Comparison of ENCODE assay signal across 8 mouse cellular contexts in the genomic region with DNA sequence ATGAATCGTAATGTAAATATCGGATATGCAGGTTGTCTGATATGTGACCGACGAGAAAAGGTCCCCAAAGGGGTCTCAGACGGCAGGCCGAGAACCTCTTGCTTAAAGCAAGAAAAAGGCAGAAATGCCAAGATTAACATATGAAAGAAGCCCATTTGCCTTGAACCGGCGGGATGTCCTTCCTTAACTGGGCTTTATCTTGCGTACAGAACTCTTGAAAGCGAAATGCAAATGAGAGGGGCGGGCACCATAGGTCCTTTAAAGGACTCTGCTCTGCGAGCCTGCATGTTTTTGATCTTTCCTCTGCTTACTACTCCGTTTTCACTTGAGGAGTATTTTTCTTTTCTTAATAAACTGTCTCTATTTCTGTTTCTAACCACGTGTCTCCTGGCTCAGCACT. TPM values are rescaled to one million over a fixed set of nuclear protein-coding genes. Genes with fewer than 3 reads are reported as not detected.
A peak's percentile ranks its signal among the peaks of the same experiment; 100 is the strongest.
DNase-seq lines count a peak whose midpoint lies in the region; ATAC-seq and TF ChIP-seq lines count a peak whose summit lies in the region.

No protein-coding gene starts in this region.

- no peak for TF ChIP-seq CTCF in lung, adult 2 months (IDR thresholded peaks at IDR 0.05; ENCODE audit: insufficient read depth, low read length)

- H3K4me3 ChIP-seq in lung, embryonic 16.5 days (ENCODE audit: low read length), result peak overlapping the region; percentile 39
- no peak overlapping the region for H3K4me3 ChIP-seq in lung, adult 2 months (replicated peaks; ENCODE audit: extremely low read depth, low read depth, low read length)
- peak overlapping the region; percentile 43 for H3K4me3 ChIP-seq in forebrain, embryonic 10.5 days
- 0 out of 2 replicates have a peak overlapping the region, but pooled peaks have one; percentile 14 for H3K4me3 ChIP-seq in limb, embryonic 14.5 days (replicated peaks; ENCODE audit: low read length)
- H3K4me3 ChIP-seq in stomach, embryonic 14.5 days (ENCODE audit: low read depth, low read length), result peak overlapping the region; percentile 20; the same call in 1 of the 2 replicates

- no peaks in the 10 kb centered on the region for H3K27me3 ChIP-seq in lung, embryonic 16.5 days (ENCODE audit: control insufficient read depth, insufficient read depth, low read depth, low read length)
- H3K27me3 ChIP-seq in forebrain, embryonic 10.5 days (ENCODE audit: poor library complexity, severe bottlenecking), result peaks cover 18% of the 10 kb centered on the region
- no peaks in the 10 kb centered on the region for H3K27me3 ChIP-seq in limb, embryonic 14.5 days (ENCODE audit: control insufficient read depth, insufficient read depth, low read length)
- no peaks in the 10 kb centered on the region for H3K27me3 ChIP-seq in stomach, embryonic 14.5 days (ENCODE audit: control insufficient read depth, insufficient read depth, low read length)

- no peak for ATAC-seq in lung, embryonic 16.5 days (ENCODE audit: low read depth)
- ATAC-seq in limb, embryonic 14.5 days (ENCODE audit: low FRiP score, low read depth), result no peak
- ATAC-seq in stomach, embryonic 14.5 days (ENCODE audit: insufficient number of reproducible peaks, insufficient read depth, low FRiP score, low read depth), result no peak

- TF ChIP-seq POLR2A in lung, adult 2 months (IDR thresholded peaks at IDR 0.05; ENCODE audit: borderline replicate concordance, extremely low read depth, low read depth, low read length), result no peak
- TF ChIP-seq POLR2A in limb, embryonic 14.5 days (IDR thresholded peaks at IDR 0.05; ENCODE audit: borderline replicate concordance, extremely low read depth, insufficient read depth, insufficient read length), result no peak

- H3K4me2 ChIP-seq in lung, embryonic 16.5 days (ENCODE audit: low read depth, low read length), result peak overlapping the region; percentile 53
- H3K4me2 ChIP-seq in limb, embryonic 14.5 days (replicated peaks; ENCODE audit: low read depth, low read length, severe bottlenecking), result peak overlapping the region; percentile 29
- H3K4me2 ChIP-seq in stomach, embryonic 14.5 days (replicated peaks; ENCODE audit: low read depth, low read length), result peak overlapping the region; percentile 28

- WGBS in lung, embryonic 16.5 days, result 13% methylated on average over 14 of the region's 14 CpGs
- 22% methylated on average over 14 of the region's 14 CpGs for WGBS in lung, adult 2 months
- 4% methylated on average over 14 of the region's 14 CpGs for WGBS in forebrain, embryonic 10.5 days
- 9% methylated on average over 14 of the region's 14 CpGs for WGBS in limb, embryonic 14.5 days
- 15% methylated on average over 14 of the region's 14 CpGs for WGBS in stomach, embryonic 14.5 days

- no peak for DNase-seq in lung, adult 2 months
- DNase-seq in forebrain, embryonic 10.5 days (ENCODE audit: extremely low spot score, low spot score), result no peak
- DNase-seq in limb, embryonic 14.5 days (ENCODE audit: low spot score), result no peak
- no peak for DNase-seq in right cerebral cortex, adult 18-20 months
- no peak for DNase-seq in thymus, postnatal 25 days
- DNase-seq in urinary bladder, postnatal 36 days (ENCODE audit: low spot score in 2 of 2), result no peak

- H3K9ac ChIP-seq in lung, embryonic 16.5 days (ENCODE audit: low read length), result peak overlapping the region; percentile 52; the same call in 1 of the 2 replicates
- H3K9ac ChIP-seq in limb, embryonic 14.5 days (ENCODE audit: low read depth, low read length, severe bottlenecking), result no peak overlapping the region
- H3K9ac ChIP-seq in stomach, embryonic 14.5 days (replicated peaks; ENCODE audit: low read depth, low read length), result no peak overlapping the region

- no peaks in the 10 kb centered on the region for H3K36me3 ChIP-seq in lung, embryonic 16.5 days (ENCODE audit: control insufficient read depth, insufficient read depth, low read length)
- H3K36me3 ChIP-seq in forebrain, embryonic 10.5 days (replicated peaks), result no peaks in the 10 kb centered on the region
- H3K36me3 ChIP-seq in limb, embryonic 14.5 days (ENCODE audit: control insufficient read depth, insufficient read depth, low read length), result no peaks in the 10 kb centered on the region
- no peaks in the 10 kb centered on the region for H3K36me3 ChIP-seq in stomach, embryonic 14.5 days (ENCODE audit: control insufficient read depth, insufficient read depth, low read length)

- no peak overlapping the region for H3K27ac ChIP-seq in lung, embryonic 16.5 days (ENCODE audit: low read length)
- peak overlapping the region; percentile 60 for H3K27ac ChIP-seq in forebrain, embryonic 10.5 days
- no peak overlapping the region for H3K27ac ChIP-seq in limb, embryonic 14.5 days (replicated peaks; ENCODE audit: low read depth, low read length)
- H3K27ac ChIP-seq in stomach, embryonic 14.5 days (ENCODE audit: low read length), result no peak overlapping the region

- no peaks in the 10 kb centered on the region for H3K9me3 ChIP-seq in lung, embryonic 16.5 days (ENCODE audit: control insufficient read depth, low read length)
- H3K9me3 ChIP-seq in forebrain, embryonic 10.5 days, result no peaks in the 10 kb centered on the region
- no peaks in the 10 kb centered on the region for H3K9me3 ChIP-seq in limb, embryonic 14.5 days (ENCODE audit: control insufficient read depth, low read length)
- no peaks in the 10 kb centered on the region for H3K9me3 ChIP-seq in stomach, embryonic 14.5 days (ENCODE audit: control insufficient read depth, low read depth, low read length)

- H3K4me1 ChIP-seq in lung, embryonic 16.5 days (replicated peaks; ENCODE audit: control insufficient read depth, insufficient read depth, low read length), result no peaks in the 10 kb centered on the region; the same call in 1 of the 2 replicates
- peaks cover 2% of the 10 kb centered on the region; the same call in 1 of the 2 replicates for H3K4me1 ChIP-seq in lung, adult 2 months (ENCODE audit: control insufficient read depth, insufficient read depth, low read length)
- peaks cover 29% of the 10 kb centered on the region for H3K4me1 ChIP-seq in forebrain, embryonic 10.5 days
- no peaks in the 10 kb centered on the region for H3K4me1 ChIP-seq in limb, embryonic 14.5 days (ENCODE audit: control insufficient read depth, insufficient read depth, low read length)
- H3K4me1 ChIP-seq in stomach, embryonic 14.5 days (ENCODE audit: control insufficient read depth, insufficient read depth, low read length), result peaks cover 3% of the 10 kb centered on the region; the same call in 1 of the 2 replicates

RNA-seq across cellular contexts. Expression of gene Btn2a2, which starts 3.3 kb away (rescaled TPM):
- 0.20 and 0.28 TPM in 2 replicates for polyA plus RNA-seq in lung, embryonic 16.5 days (2015; fragmentation: Nextera tagmentation; extraction: Ambion mirVana)
- not detected in 2 replicates for polyA plus RNA-seq in lung, adult 2 months (2012; rRNA removed)
- polyA plus RNA-seq in forebrain, embryonic 10.5 days (2016; fragmentation: Nextera tagmentation; extraction: Ambion mirVana), result 0.52 and 0.54 TPM in 2 replicates
- polyA plus RNA-seq in limb, embryonic 14.5 days (2012; rRNA removed), result 0.62 and 0.79 TPM in 2 replicates
- polyA plus RNA-seq in limb, embryonic 14.5 days (2014; fragmentation: Nextera tagmentation; extraction: Ambion mirVana), result 0.89 and 1.2 TPM in 2 replicates
- 0.22 and 0.30 TPM in 2 replicates for polyA plus RNA-seq in stomach, embryonic 14.5 days (2014; fragmentation: Nextera tagmentation; extraction: Ambion mirVana)

RNA-seq across cellular contexts. Expression of gene Btn1a1, which starts 26.3 kb away (rescaled TPM):
- polyA plus RNA-seq in lung, embryonic 16.5 days (2015; fragmentation: Nextera tagmentation; extraction: Ambion mirVana), result 0.06 and 0.10 TPM in 2 replicates
- polyA plus RNA-seq in lung, adult 2 months (2012; rRNA removed), result not detected in 2 replicates
- polyA plus RNA-seq in forebrain, embryonic 10.5 days (2016; fragmentation: Nextera tagmentation; extraction: Ambion mirVana), result 0.09 TPM in 1 of 2 replicates, not detected in the other
- 0.31 and 0.32 TPM in 2 replicates for polyA plus RNA-seq in limb, embryonic 14.5 days (2012; rRNA removed)
- polyA plus RNA-seq in limb, embryonic 14.5 days (2014; fragmentation: Nextera tagmentation; extraction: Ambion mirVana), result not detected in 2 replicates
- polyA plus RNA-seq in stomach, embryonic 14.5 days (2014; fragmentation: Nextera tagmentation; extraction: Ambion mirVana), result 0.17 TPM in 1 of 2 replicates, not detected in the other

RNA-seq across cellular contexts. Expression of gene Hist1h4h, which starts 38.9 kb away (rescaled TPM):
- polyA plus RNA-seq in lung, embryonic 16.5 days (2015; fragmentation: Nextera tagmentation; extraction: Ambion mirVana), result 4.3 and 8.4 TPM in 2 replicates
- polyA plus RNA-seq in lung, adult 2 months (2012; rRNA removed), result 27.1 and 28.0 TPM in 2 replicates
- 3.8 and 4.0 TPM in 2 replicates for polyA plus RNA-seq in forebrain, embryonic 10.5 days (2016; fragmentation: Nextera tagmentation; extraction: Ambion mirVana)
- 18.2 and 19.2 TPM in 2 replicates for polyA plus RNA-seq in limb, embryonic 14.5 days (2012; rRNA removed)
- 5.5 and 8.1 TPM in 2 replicates for polyA plus RNA-seq in limb, embryonic 14.5 days (2014; fragmentation: Nextera tagmentation; extraction: Ambion mirVana)
- 4.8 and 6.7 TPM in 2 replicates for polyA plus RNA-seq in stomach, embryonic 14.5 days (2014; fragmentation: Nextera tagmentation; extraction: Ambion mirVana)

RNA-seq across cellular contexts. Expression of gene Hist1h2af, which starts 41.7 kb away (rescaled TPM):
- 7.1 and 8.0 TPM in 2 replicates for polyA plus RNA-seq in lung, embryonic 16.5 days (2015; fragmentation: Nextera tagmentation; extraction: Ambion mirVana)
- 28.7 and 47.1 TPM in 2 replicates for polyA plus RNA-seq in lung, adult 2 months (2012; rRNA removed)
- 6.7 and 9.5 TPM in 2 replicates for polyA plus RNA-seq in forebrain, embryonic 10.5 days (2016; fragmentation: Nextera tagmentation; extraction: Ambion mirVana)
- 557 and 662 TPM in 2 replicates for polyA plus RNA-seq in limb, embryonic 14.5 days (2012; rRNA removed)
- 9.1 and 11.0 TPM in 2 replicates for polyA plus RNA-seq in limb, embryonic 14.5 days (2014; fragmentation: Nextera tagmentation; extraction: Ambion mirVana)
- polyA plus RNA-seq in stomach, embryonic 14.5 days (2014; fragmentation: Nextera tagmentation; extraction: Ambion mirVana), result 7.8 and 14.1 TPM in 2 replicates

RNA-seq across cellular contexts. Expression of gene Hist1h3g, which starts 43.2 kb away (rescaled TPM):
- polyA plus RNA-seq in lung, embryonic 16.5 days (2015; fragmentation: Nextera tagmentation; extraction: Ambion mirVana), result 5.6 and 6.2 TPM in 2 replicates
- polyA plus RNA-seq in lung, adult 2 months (2012; rRNA removed), result 2.1 and 2.3 TPM in 2 replicates
- 6.3 and 8.1 TPM in 2 replicates for polyA plus RNA-seq in forebrain, embryonic 10.5 days (2016; fragmentation: Nextera tagmentation; extraction: Ambion mirVana)
- 32.6 and 62.7 TPM in 2 replicates for polyA plus RNA-seq in limb, embryonic 14.5 days (2012; rRNA removed)
- 4.1 and 6.7 TPM in 2 replicates for polyA plus RNA-seq in limb, embryonic 14.5 days (2014; fragmentation: Nextera tagmentation; extraction: Ambion mirVana)
- 5.5 and 7.8 TPM in 2 replicates for polyA plus RNA-seq in stomach, embryonic 14.5 days (2014; fragmentation: Nextera tagmentation; extraction: Ambion mirVana)
